Mouse (Mus musculus) forebrain, embryonic 12.5 days (tissue): ENCODE results near the gene Stx17. TPM values are rescaled to one million over a fixed set of nuclear protein-coding genes. Genes with fewer than 3 reads are reported as not detected.

Experiments used
- ATAC-seq: fragments of 200-750 bp; cut with Nextera tagmentation; 2 replicates; pipeline ENCODE4 v1.8.0; 2017; ENCODE audit warnings: moderate TSS enrichment; ENCODE audit not compliant: low FRiP score
- H3K27ac ChIP-seq: fragments of 300-500 bp; sonication (generic); 2 replicates; pipeline ENCODE4 v1.5.1; 2016; ENCODE audit warnings: mild to moderate bottlenecking
- H3K27me3 ChIP-seq: fragments of 300-500 bp; sonication (generic); 2 replicates; pipeline ENCODE4 v1.6.1; 2016; ENCODE audit warnings: mild to moderate bottlenecking
- H3K36me3 ChIP-seq: fragments of 300-500 bp; sonication (generic); replicated peaks from 2 replicates; pipeline ENCODE4 v1.6.1; 2016; ENCODE audit warnings: mild to moderate bottlenecking
- H3K4me1 ChIP-seq: fragments of 300-500 bp; sonication (generic); 2 replicates; pipeline ENCODE4 v1.6.1; 2016
- H3K4me2 ChIP-seq: fragments of 300-500 bp; sonication (generic); 2 replicates; pipeline ENCODE4 v1.6.1; 2016; ENCODE audit warnings: mild to moderate bottlenecking, moderate library complexity
- H3K4me3 ChIP-seq: fragments of 300-500 bp; sonication (generic); replicated peaks from 2 replicates; pipeline ENCODE4 v1.5.1; 2016; ENCODE audit warnings: mild to moderate bottlenecking
- H3K9ac ChIP-seq: fragments of 300-500 bp; sonication (generic); 2 replicates; pipeline ENCODE4 v1.6.1; 2016; ENCODE audit warnings: mild to moderate bottlenecking
- H3K9me3 ChIP-seq: fragments of 300-500 bp; sonication (generic); 2 replicates; pipeline ENCODE4 v1.6.1; 2016
- WGBS: fragments of 180-500 bp; shearing (Covaris S2); methylation state at CpG from one replicate; pipeline ENCODE4 v1.1.7; 2016; 5-methylcytosine and 5-hydroxymethylcytosine counted together
- microRNA counts: library from miRNA; unstranded; fragments of <30 nt; microRNA quantifications from one replicate; lab custom pipeline; 2017
- microRNA-seq: library from miRNA; unstranded; fragments of <30 nt; microRNA quantifications from one replicate; pipeline ENCODE4, GENCODE M21; 2017
- polyA plus RNA-seq: library from polyadenylated mRNA; unstranded; fragments of >200 nt; fragmentation: Nextera tagmentation; extraction: Ambion mirVana; gene quantifications from 2 replicates; pipeline ENCODE4 v1.2.1, GENCODE M21; 2016

Stx17 gene
- polyA plus RNA-seq, 1 experiment from 2014 or later = 27.8 TPM

DNA sequence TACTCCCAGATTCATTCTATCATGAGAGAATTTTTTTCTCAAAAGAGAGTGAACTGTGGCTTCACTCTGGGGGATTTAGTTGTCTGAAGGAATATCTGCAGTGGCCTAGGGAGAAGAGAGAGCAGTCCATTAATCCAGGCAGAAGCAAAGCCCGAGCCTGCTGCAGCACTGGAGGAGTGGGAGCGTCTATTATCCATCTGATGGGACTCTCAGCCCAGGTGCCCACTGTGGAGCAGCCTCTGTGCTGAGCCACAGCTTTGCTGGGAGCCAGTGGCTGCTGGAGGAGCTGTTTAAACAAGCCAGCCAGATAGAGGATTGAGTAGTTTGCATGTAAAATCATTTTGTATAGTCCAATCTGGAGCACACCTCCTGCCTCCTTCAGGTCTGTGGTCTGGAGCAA lies 56.2 kb downstream of the Stx17 start:
- Histone ChIP-seq H3K4me1 (peaks cover 7% of the 10 kb centered on the region; the same call in 1 of the 2 replicates), H3K4me3 (no peak overlapping the region), H3K9me3 (no peaks in the 10 kb centered on the region), H3K36me3 (no peaks in the 10 kb centered on the region), H3K27ac (no peak overlapping the region), H3K9ac (no peak overlapping the region), H3K27me3 (no peaks in the 10 kb centered on the region), H3K4me2 (no peak overlapping the region)
- 18% methylated on average over 2 of the region's 2 CpGs for WGBS
- ATAC-seq = no peak

DNA sequence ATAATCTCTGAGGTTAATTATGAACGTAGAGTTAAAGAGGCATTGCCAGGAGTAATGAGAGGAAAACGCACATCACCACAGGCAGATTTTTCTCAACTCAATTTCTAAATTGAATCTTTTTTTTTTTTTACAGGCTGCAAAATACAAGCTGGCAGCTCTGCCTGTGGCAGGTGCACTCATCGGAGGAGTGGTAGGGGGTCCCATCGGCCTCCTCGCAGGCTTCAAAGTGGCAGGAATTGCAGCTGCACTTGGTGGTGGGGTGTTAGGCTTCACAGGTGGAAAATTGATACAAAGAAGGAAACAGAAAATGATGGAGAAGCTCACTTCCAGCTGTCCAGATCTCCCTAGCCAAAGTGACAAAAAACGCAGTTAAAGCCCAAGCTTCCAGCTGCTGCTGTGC lies 56.7 kb downstream of the Stx17 start:
- no peaks in the 10 kb centered on the region for H3K9me3 ChIP-seq
- H3K4me1 ChIP-seq = peaks cover 7% of the 10 kb centered on the region; the same call in 1 of the 2 replicates
- 53% methylated on average over 6 of the region's 6 CpGs for WGBS
- H3K4me3 ChIP-seq = no peak overlapping the region
- H3K27me3 ChIP-seq = no peaks in the 10 kb centered on the region
- H3K9ac ChIP-seq = no peak overlapping the region
- no peak for ATAC-seq
- H3K27ac ChIP-seq = no peak overlapping the region
- no peak overlapping the region for H3K4me2 ChIP-seq
- H3K36me3 ChIP-seq = no peaks in the 10 kb centered on the region

DNA sequence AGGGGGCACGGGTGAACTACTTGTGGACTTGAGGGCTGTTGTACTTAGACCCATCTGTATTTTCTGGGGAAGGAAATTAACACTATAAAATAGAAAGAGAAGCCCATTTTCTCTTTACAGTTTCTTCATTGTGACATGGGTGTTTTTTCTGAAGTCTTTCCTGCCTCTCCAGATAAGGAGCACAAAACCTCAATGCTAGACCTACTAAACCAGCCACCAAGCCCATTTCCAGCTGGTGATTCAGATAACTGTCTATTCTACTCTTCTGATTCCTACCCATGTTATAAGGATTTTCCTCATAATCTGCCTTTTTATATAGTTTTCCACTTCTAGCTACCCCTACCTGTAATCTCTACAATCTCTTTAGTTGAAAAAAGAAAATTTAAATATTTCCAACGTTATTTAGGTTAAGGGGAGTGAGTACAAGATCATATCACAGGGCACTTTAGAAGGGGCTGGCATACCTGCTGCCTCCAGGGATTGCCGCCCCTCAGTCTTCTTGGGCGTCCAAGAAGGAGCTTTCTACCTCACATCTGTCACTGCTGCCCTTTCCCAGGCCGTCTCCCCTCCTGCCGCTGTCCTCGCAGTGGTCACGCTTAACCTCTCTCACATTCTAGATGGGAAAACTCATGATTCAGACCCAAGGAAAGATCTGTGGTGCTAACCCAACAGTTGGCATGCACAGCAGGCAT lies 57.5 kb downstream of the Stx17 start:
- Histone ChIP-seq H3K36me3 (no peaks in the 10 kb centered on the region), H3K4me2 (no peak overlapping the region), H3K9ac (no peak overlapping the region), H3K9me3 (no peaks in the 10 kb centered on the region), H3K4me1 (peaks cover 7% of the 10 kb centered on the region; the same call in 1 of the 2 replicates), H3K27me3 (no peaks in the 10 kb centered on the region), H3K27ac (no peak overlapping the region), H3K4me3 (no peak overlapping the region)
- ATAC-seq = no peak
- WGBS = 92% methylated on average over 8 of the region's 8 CpGs

DNA sequence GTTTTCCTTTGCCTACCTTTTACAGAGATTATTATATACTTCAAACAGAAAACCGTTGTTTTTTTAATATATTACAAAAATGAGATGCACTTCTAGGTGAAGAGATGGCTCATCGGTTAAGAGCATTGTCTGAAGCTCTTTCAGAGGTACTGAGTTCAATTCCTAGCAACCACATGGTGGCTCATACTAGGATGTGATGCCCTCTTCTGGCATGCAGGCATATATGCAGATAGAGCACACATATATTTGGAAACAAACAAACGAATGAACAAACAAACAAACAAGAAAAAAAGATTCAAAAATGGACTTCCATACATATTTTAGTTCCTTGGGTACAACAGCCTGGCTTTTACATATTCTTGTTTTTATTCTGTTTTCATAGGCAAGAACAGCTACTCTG lies 73.2 kb downstream of the Stx17 start:
- Histone ChIP-seq H3K36me3 (peaks cover 3% of the 10 kb centered on the region; the same call in 1 of the 2 replicates), H3K4me2 (no peak overlapping the region), H3K9me3 (no peaks in the 10 kb centered on the region), H3K9ac (no peak overlapping the region), H3K27me3 (no peaks in the 10 kb centered on the region), H3K27ac (no peak overlapping the region), H3K4me3 (no peak overlapping the region), H3K4me1 (no peaks in the 10 kb centered on the region)
- ATAC-seq = no peak
- WGBS = 93% methylated on average over 3 of the region's 3 CpGs

DNA sequence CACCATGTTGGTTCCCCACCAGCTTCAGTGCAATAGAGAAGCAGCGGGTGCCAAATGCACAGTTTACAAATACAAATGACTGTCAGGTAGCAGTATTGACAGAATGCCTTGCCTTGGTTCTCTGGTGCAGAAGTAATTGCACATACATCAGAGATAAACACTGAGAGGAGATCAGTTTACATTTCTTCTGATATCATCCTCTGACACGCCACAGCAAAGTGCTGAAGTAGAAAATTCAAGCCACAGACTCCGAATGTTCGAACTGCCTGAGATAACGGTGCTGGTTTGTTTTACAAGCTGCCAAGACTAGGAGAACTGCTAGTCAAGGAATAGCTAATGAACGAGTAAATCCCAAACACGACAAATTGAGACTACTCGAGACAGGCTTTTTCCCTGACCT lies 73.7 kb downstream of the Stx17 start:
- 88% methylated on average over 8 of the region's 8 CpGs for WGBS
- H3K9ac ChIP-seq = no peak overlapping the region
- no peaks in the 10 kb centered on the region for H3K27me3 ChIP-seq
- no peak overlapping the region for H3K4me2 ChIP-seq
- H3K4me3 ChIP-seq = no peak overlapping the region
- H3K36me3 ChIP-seq = peaks cover 3% of the 10 kb centered on the region; the same call in 1 of the 2 replicates
- no peaks in the 10 kb centered on the region for H3K4me1 ChIP-seq
- no peaks in the 10 kb centered on the region for H3K9me3 ChIP-seq
- H3K27ac ChIP-seq = no peak overlapping the region
- ATAC-seq = no peak

GRCm38 (mm10) chr4:48203564-48203963 lies 78.8 kb downstream of the Stx17 start:
- Histone ChIP-seq H3K4me1 (no peaks in the 10 kb centered on the region), H3K36me3 (peaks cover 13% of the 10 kb centered on the region), H3K9me3 (no peaks in the 10 kb centered on the region), H3K9ac (no peak overlapping the region), H3K4me3 (no peak overlapping the region), H3K27ac (no peak overlapping the region), H3K4me2 (no peak overlapping the region), H3K27me3 (no peaks in the 10 kb centered on the region)
- 81% methylated on average over 4 of the region's 4 CpGs for WGBS
- ATAC-seq = no peak

DNA sequence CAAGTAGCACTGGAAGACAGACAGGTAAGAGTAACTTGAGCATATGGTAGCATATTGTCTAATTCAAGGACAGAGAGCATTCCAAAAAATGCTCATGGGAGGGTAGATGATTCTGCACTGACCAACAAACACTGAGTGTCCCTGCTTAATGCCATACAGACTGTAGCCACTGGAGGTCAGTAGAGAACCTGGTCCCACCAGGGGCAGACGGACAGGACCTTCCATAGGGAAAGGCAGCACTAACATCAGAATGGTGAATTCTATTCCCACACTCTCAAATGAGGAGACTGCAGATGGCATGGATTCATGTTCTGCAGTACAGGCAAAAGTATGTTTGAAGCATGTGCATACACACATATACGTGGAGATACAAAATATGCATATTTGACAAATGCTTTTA lies 100.5 kb downstream of the Stx17 start:
- H3K27me3 ChIP-seq = no peaks in the 10 kb centered on the region
- H3K4me3 ChIP-seq = no peak overlapping the region
- H3K9me3 ChIP-seq = no peaks in the 10 kb centered on the region
- H3K27ac ChIP-seq = no peak overlapping the region
- no peaks in the 10 kb centered on the region for H3K36me3 ChIP-seq
- no peak overlapping the region for H3K9ac ChIP-seq
- 16% methylated on average over 2 of the region's 2 CpGs for WGBS
- no peak overlapping the region for H3K4me2 ChIP-seq
- peaks cover 3% of the 10 kb centered on the region; the same call in 1 of the 2 replicates for H3K4me1 ChIP-seq
- ATAC-seq = peak; percentile 46; the same call in 1 of the 2 replicates

DNA sequence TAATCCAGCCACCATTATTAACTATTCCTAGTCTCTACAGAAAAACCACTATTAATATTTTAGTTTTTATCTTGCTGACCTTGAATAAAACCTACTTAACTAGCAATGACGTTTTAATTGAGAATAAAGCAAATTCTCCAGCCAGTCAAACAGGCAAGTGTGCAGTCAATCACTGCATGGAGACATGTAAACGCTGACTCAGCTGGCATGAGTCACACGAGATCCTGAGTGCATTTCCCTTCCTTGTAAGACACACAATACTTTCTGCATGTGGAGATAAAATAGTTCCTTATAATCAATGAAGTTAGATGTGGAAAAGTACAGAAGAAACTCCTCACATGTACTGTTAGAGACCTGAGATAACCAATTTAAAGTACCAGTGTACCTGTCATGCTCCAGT lies 100.9 kb downstream of the Stx17 start:
- Histone ChIP-seq H3K4me2 (no peak overlapping the region), H3K9me3 (no peaks in the 10 kb centered on the region), H3K36me3 (no peaks in the 10 kb centered on the region), H3K9ac (no peak overlapping the region), H3K4me1 (peaks cover 3% of the 10 kb centered on the region; the same call in 1 of the 2 replicates), H3K27ac (no peak overlapping the region), H3K4me3 (no peak overlapping the region), H3K27me3 (no peaks in the 10 kb centered on the region)
- 67% methylated on average over 3 of the region's 3 CpGs for WGBS
- no peak for ATAC-seq

DNA sequence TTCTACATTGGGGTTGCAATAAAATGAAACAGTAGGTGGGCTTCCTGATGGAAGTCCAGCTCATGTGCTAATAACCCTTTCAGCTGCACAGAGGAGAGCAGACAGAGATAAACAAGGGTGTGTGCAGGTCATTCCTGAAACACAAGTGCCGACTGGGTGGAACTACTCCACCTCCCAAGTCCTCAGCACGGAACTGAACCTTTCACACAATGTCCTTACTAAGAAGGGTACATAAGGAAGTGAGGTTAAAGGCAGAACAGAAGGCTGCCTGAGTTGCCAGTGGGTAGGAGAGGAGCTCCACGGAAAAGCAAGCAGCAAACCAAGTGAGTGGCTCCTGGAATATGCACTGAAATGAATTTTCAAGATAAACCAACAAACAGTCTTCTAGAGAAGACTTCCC lies 102.1 kb downstream of the Stx17 start:
- Histone ChIP-seq H3K4me1 (0 out of 2 replicates have a peak, but pooled peaks cover 3% of the 10 kb centered on the region), H3K36me3 (no peaks in the 10 kb centered on the region), H3K27ac (no peak overlapping the region), H3K9me3 (no peaks in the 10 kb centered on the region), H3K4me2 (no peak overlapping the region), H3K27me3 (no peaks in the 10 kb centered on the region), H3K4me3 (no peak overlapping the region), H3K9ac (no peak overlapping the region)
- no peak for ATAC-seq
- WGBS = 78% methylated on average over 3 of the region's 3 CpGs

MicroRNAs encoded within 50 kb of the gene (microRNA counts, 519-probe panel; counts per million panel counts)
- microRNA mmu-miR-1958 (lab: Ali Mortazavi, UCI) = not detected

Small RNAs within 50 kb of the gene (microRNA-seq; reads per million reads assigned to microRNA genes)
- not detected for gene Mir1958

Other genes starting within 250 kb of the Stx17 start
- 0.36 and 0.45 TPM in 2 replicates for gene Nr4a3, start 79.8 kb upstream of the Stx17 start, polyA plus RNA-seq
- gene Erp44, start 154.6 kb downstream of the Stx17 start, polyA plus RNA-seq = 66.0 and 68.0 TPM in 2 replicates
- gene Invs, start 154.8 kb downstream of the Stx17 start, polyA plus RNA-seq = 8.7 and 10.5 TPM in 2 replicates